Mouse (Mus musculus): ENCODE results near the gene Ppm1b. TPM values are rescaled to one million over a fixed set of nuclear protein-coding genes. Genes with fewer than 3 reads are reported as not detected.

The Ppm1b gene
- polyA plus RNA-seq, 1 experiment = 67.9 TPM

GRCm38 (mm10) chr17:85028797-85029196 lies 72.3 kb downstream of the Ppm1b start:
- no peak for TF ChIP-seq POLR2A (IDR thresholded peaks at IDR 0.05; ENCODE audit: borderline replicate concordance, control insufficient read depth, low read depth, low read length)
- no peak for TF ChIP-seq CTCF (IDR thresholded peaks at IDR 0.05; ENCODE audit: control insufficient read depth, insufficient read depth, low read length)
- H3K4me3 ChIP-seq (replicated peaks; ENCODE audit: control insufficient read depth, low read depth, low read length) = no peak overlapping the region
- no peaks in the 10 kb centered on the region for H3K4me1 ChIP-seq (ENCODE audit: control insufficient read depth, insufficient read depth, low read length)
- H3K27ac ChIP-seq (ENCODE audit: control insufficient read depth, insufficient read depth, low read depth, low read length, poor library complexity) = no peak overlapping the region
- WGBS = 89% methylated on average over 10 of the region's 10 CpGs

GRCm38 (mm10) chr17:85030651-85031050 lies 74.1 kb downstream of the Ppm1b start:
- 65% methylated on average over 5 of the region's 5 CpGs for WGBS
- TF ChIP-seq CTCF (IDR thresholded peaks at IDR 0.05; ENCODE audit: control insufficient read depth, insufficient read depth, low read length) (no peak), POLR2A (IDR thresholded peaks at IDR 0.05; ENCODE audit: borderline replicate concordance, control insufficient read depth, low read depth, low read length) (no peak)
- Histone ChIP-seq H3K27ac (ENCODE audit: control insufficient read depth, insufficient read depth, low read depth, low read length, poor library complexity) (no peak overlapping the region; the same call in 1 of the 2 replicates), H3K4me1 (ENCODE audit: control insufficient read depth, insufficient read depth, low read length) (no peaks in the 10 kb centered on the region), H3K4me3 (replicated peaks; ENCODE audit: control insufficient read depth, low read depth, low read length) (no peak overlapping the region)

- H3K4me3 ChIP-seq (replicated peaks; ENCODE audit: control insufficient read depth, low read depth, low read length) = no peak overlapping the region
- H3K4me1 ChIP-seq (ENCODE audit: control insufficient read depth, insufficient read depth, low read length) = no peaks in the 10 kb centered on the region
- no peak overlapping the region for H3K27ac ChIP-seq (ENCODE audit: control insufficient read depth, insufficient read depth, low read depth, low read length, poor library complexity)
- 82% methylated on average over 3 of the region's 3 CpGs for WGBS
- TF ChIP-seq POLR2A (IDR thresholded peaks at IDR 0.05; ENCODE audit: borderline replicate concordance, control insufficient read depth, low read depth, low read length) = no peak
- no peak for TF ChIP-seq CTCF (IDR thresholded peaks at IDR 0.05; ENCODE audit: control insufficient read depth, insufficient read depth, low read length)
Observed at GRCm38 (mm10) chr17:85033087-85033486, 76.5 kb downstream of the Ppm1b start.

- H3K4me1 ChIP-seq (ENCODE audit: control insufficient read depth, insufficient read depth, low read length) = no peaks in the 10 kb centered on the region
- no peak overlapping the region for H3K4me3 ChIP-seq (replicated peaks; ENCODE audit: control insufficient read depth, low read depth, low read length)
- WGBS = 75% methylated on average over 11 of the region's 11 CpGs
- TF ChIP-seq POLR2A (IDR thresholded peaks at IDR 0.05; ENCODE audit: borderline replicate concordance, control insufficient read depth, low read depth, low read length) = no peak
- no peak for TF ChIP-seq CTCF (IDR thresholded peaks at IDR 0.05; ENCODE audit: control insufficient read depth, insufficient read depth, low read length)
- H3K27ac ChIP-seq (ENCODE audit: control insufficient read depth, insufficient read depth, low read depth, low read length, poor library complexity) = no peak overlapping the region
Observed at GRCm38 (mm10) chr17:85034068-85034467, 77.5 kb downstream of the Ppm1b start.

- 79% methylated on average over 5 of the region's 5 CpGs for WGBS
- Histone ChIP-seq H3K27ac (ENCODE audit: control insufficient read depth, insufficient read depth, low read depth, low read length, poor library complexity) (no peak overlapping the region), H3K4me1 (ENCODE audit: control insufficient read depth, insufficient read depth, low read length) (no peaks in the 10 kb centered on the region), H3K4me3 (replicated peaks; ENCODE audit: control insufficient read depth, low read depth, low read length) (no peak overlapping the region)
- TF ChIP-seq POLR2A (IDR thresholded peaks at IDR 0.05; ENCODE audit: borderline replicate concordance, control insufficient read depth, low read depth, low read length) (no peak), CTCF (IDR thresholded peaks at IDR 0.05; ENCODE audit: control insufficient read depth, insufficient read depth, low read length) (no peak)
Observed at GRCm38 (mm10) chr17:85037855-85038254, 81.3 kb downstream of the Ppm1b start.

- no peaks in the 10 kb centered on the region for H3K4me1 ChIP-seq (ENCODE audit: control insufficient read depth, insufficient read depth, low read length)
- no peak overlapping the region for H3K27ac ChIP-seq (ENCODE audit: control insufficient read depth, insufficient read depth, low read depth, low read length, poor library complexity)
- no peak for TF ChIP-seq POLR2A (IDR thresholded peaks at IDR 0.05; ENCODE audit: borderline replicate concordance, control insufficient read depth, low read depth, low read length)
- TF ChIP-seq CTCF (IDR thresholded peaks at IDR 0.05; ENCODE audit: control insufficient read depth, insufficient read depth, low read length) = no peak
- 83% methylated on average over 4 of the region's 4 CpGs for WGBS
- H3K4me3 ChIP-seq (replicated peaks; ENCODE audit: control insufficient read depth, low read depth, low read length) = no peak overlapping the region
Observed at GRCm38 (mm10) chr17:85038311-85038710, 81.8 kb downstream of the Ppm1b start.

GRCm38 (mm10) chr17:85038761-85039160 lies 82.2 kb downstream of the Ppm1b start:
- no peak for TF ChIP-seq POLR2A (IDR thresholded peaks at IDR 0.05; ENCODE audit: borderline replicate concordance, control insufficient read depth, low read depth, low read length)
- TF ChIP-seq CTCF (IDR thresholded peaks at IDR 0.05; ENCODE audit: control insufficient read depth, insufficient read depth, low read length) = no peak
- Histone ChIP-seq H3K27ac (ENCODE audit: control insufficient read depth, insufficient read depth, low read depth, low read length, poor library complexity) (no peak overlapping the region), H3K4me3 (replicated peaks; ENCODE audit: control insufficient read depth, low read depth, low read length) (no peak overlapping the region), H3K4me1 (ENCODE audit: control insufficient read depth, insufficient read depth, low read length) (no peaks in the 10 kb centered on the region)
- WGBS = 82% methylated on average over 5 of the region's 5 CpGs

GRCm38 (mm10) chr17:85040913-85041312 lies 84.4 kb downstream of the Ppm1b start:
- TF ChIP-seq POLR2A (IDR thresholded peaks at IDR 0.05; ENCODE audit: borderline replicate concordance, control insufficient read depth, low read depth, low read length) (no peak), CTCF (IDR thresholded peaks at IDR 0.05; ENCODE audit: control insufficient read depth, insufficient read depth, low read length) (no peak)
- WGBS = 80% methylated on average over 7 of the region's 7 CpGs
- Histone ChIP-seq H3K27ac (ENCODE audit: control insufficient read depth, insufficient read depth, low read depth, low read length, poor library complexity) (no peak overlapping the region), H3K4me1 (ENCODE audit: control insufficient read depth, insufficient read depth, low read length) (no peaks in the 10 kb centered on the region), H3K4me3 (replicated peaks; ENCODE audit: control insufficient read depth, low read depth, low read length) (no peak overlapping the region)

- no peak overlapping the region for H3K4me3 ChIP-seq (replicated peaks; ENCODE audit: control insufficient read depth, low read depth, low read length)
- H3K27ac ChIP-seq (ENCODE audit: control insufficient read depth, insufficient read depth, low read depth, low read length, poor library complexity) = no peak overlapping the region
- no peak for TF ChIP-seq CTCF (IDR thresholded peaks at IDR 0.05; ENCODE audit: control insufficient read depth, insufficient read depth, low read length)
- no peak for TF ChIP-seq POLR2A (IDR thresholded peaks at IDR 0.05; ENCODE audit: borderline replicate concordance, control insufficient read depth, low read depth, low read length)
- H3K4me1 ChIP-seq (ENCODE audit: control insufficient read depth, insufficient read depth, low read length) = no peaks in the 10 kb centered on the region
- WGBS = 80% methylated on average over 6 of the region's 6 CpGs
Observed at GRCm38 (mm10) chr17:85042419-85042818, 85.9 kb downstream of the Ppm1b start.
